Mouse (Mus musculus) heart, embryonic 16.5 days (tissue): ENCODE measurements around the gene Ofcc1. TPM values are rescaled to one million over a fixed set of nuclear protein-coding genes. Genes with fewer than 3 reads are reported as not detected.

ENCODE experiments used
- ATAC-seq: fragments of 200-750 bp; cut with Nextera tagmentation; replicated peaks from 2 replicates; pipeline ENCODE4 v1.8.0; 2017; ENCODE audit warnings: moderate number of reproducible peaks; ENCODE audit not compliant: insufficient read depth, low FRiP score; ENCODE audit errors: extremely low read depth
- H3K27ac ChIP-seq: fragments of 300-500 bp; sonication (generic); 2 replicates; pipeline ENCODE4 v1.5.1; 2014; ENCODE audit warnings: mild to moderate bottlenecking, low read length, control low read depth, moderate library complexity
- H3K27me3 ChIP-seq: fragments of 300-500 bp; sonication (generic); 2 replicates; pipeline ENCODE4 v1.6.1; 2014; ENCODE audit warnings: low read length, mixed read lengths; ENCODE audit not compliant: control insufficient read depth, insufficient read depth
- H3K36me3 ChIP-seq: fragments of 300-500 bp; sonication (generic); 2 replicates; pipeline ENCODE4 v1.6.1; 2014; ENCODE audit not compliant: control insufficient read depth, insufficient read depth
- H3K4me1 ChIP-seq: fragments of 300-500 bp; sonication (generic); 2 replicates; pipeline ENCODE4 v1.6.1; 2014; ENCODE audit warnings: low read length, mixed read lengths; ENCODE audit not compliant: control insufficient read depth, insufficient read depth
- H3K4me2 ChIP-seq: fragments of 300-500 bp; sonication (generic); 2 replicates; pipeline ENCODE4 v1.6.1; 2014; ENCODE audit warnings: low read depth, mild to moderate bottlenecking, control low read depth, low read length
- H3K4me3 ChIP-seq: fragments of 300-500 bp; sonication (generic); 2 replicates; pipeline ENCODE4 v1.5.1; 2014; ENCODE audit warnings: mild to moderate bottlenecking, control low read depth, low read length
- H3K9ac ChIP-seq: fragments of 300-500 bp; sonication (generic); 2 replicates; pipeline ENCODE4 v1.6.1; 2014; ENCODE audit warnings: low read length, control low read depth
- H3K9me3 ChIP-seq: fragments of 300-500 bp; sonication (generic); replicated peaks from 2 replicates; pipeline ENCODE4 v1.6.1; 2016; ENCODE audit warnings: low read length; ENCODE audit not compliant: control insufficient read depth
- WGBS: fragments of 180-500 bp; shearing (Covaris S2); extraction: QIAGEN DNeasy Blood & Tissue Kit; methylation state at CpG from one replicate; pipeline ENCODE4 v1.1.7; 2014; 5-methylcytosine and 5-hydroxymethylcytosine counted together
- polyA plus RNA-seq: library from polyadenylated mRNA; unstranded; fragments of >200 nt; fragmentation: Nextera tagmentation; extraction: Ambion mirVana; gene quantifications from 2 replicates; pipeline ENCODE4 v1.2.1, GENCODE M21; 2015

Gene Ofcc1
- polyA plus RNA-seq, 1 experiment from 2014 or later, result not detected

- H3K9ac ChIP-seq, result no peak overlapping the region
- H3K4me3 ChIP-seq, result no peak overlapping the region
- H3K4me1 ChIP-seq, result no peaks in the 10 kb centered on the region
- no peaks in the 10 kb centered on the region for H3K27me3 ChIP-seq
- ATAC-seq, result no peak
- H3K36me3 ChIP-seq, result no peaks in the 10 kb centered on the region
- H3K9me3 ChIP-seq, result no peaks in the 10 kb centered on the region
- no peak overlapping the region for H3K27ac ChIP-seq
- WGBS, result 90% methylated on average over 1 of the region's 1 CpGs
- no peak overlapping the region for H3K4me2 ChIP-seq
Observed at GRCm38 (mm10) chr13:40070004-40070403, 291.2 kb downstream of the Ofcc1 start.

GRCm38 (mm10) chr13:40061281-40061680 lies 300.0 kb downstream of the Ofcc1 start:
- Histone ChIP-seq H3K4me1 (no peaks in the 10 kb centered on the region), H3K4me3 (no peak overlapping the region), H3K9me3 (no peaks in the 10 kb centered on the region), H3K36me3 (no peaks in the 10 kb centered on the region), H3K4me2 (no peak overlapping the region), H3K27me3 (no peaks in the 10 kb centered on the region), H3K27ac (no peak overlapping the region), H3K9ac (no peak overlapping the region)
- 80% methylated on average over 5 of the region's 5 CpGs for whole genome bisulfite sequencing
- no peak for ATAC-seq

GRCm38 (mm10) chr13:40037881-40038280 lies 323.4 kb downstream of the Ofcc1 start:
- no peak for ATAC-seq
- H3K9me3 ChIP-seq, result no peaks in the 10 kb centered on the region
- H3K4me2 ChIP-seq, result no peak overlapping the region
- no peak overlapping the region for H3K4me3 ChIP-seq
- H3K9ac ChIP-seq, result no peak overlapping the region
- H3K27ac ChIP-seq, result no peak overlapping the region
- H3K36me3 ChIP-seq, result no peaks in the 10 kb centered on the region
- H3K27me3 ChIP-seq, result no peaks in the 10 kb centered on the region
- WGBS, result 85% methylated on average over 2 of the region's 2 CpGs
- H3K4me1 ChIP-seq, result no peaks in the 10 kb centered on the region

- no peaks in the 10 kb centered on the region for H3K27me3 ChIP-seq
- 80% methylated on average over 17 of the region's 17 CpGs for WGBS
- no peaks in the 10 kb centered on the region for H3K36me3 ChIP-seq
- no peak overlapping the region for H3K27ac ChIP-seq
- no peaks in the 10 kb centered on the region for H3K4me1 ChIP-seq
- no peak overlapping the region for H3K9ac ChIP-seq
- no peak for ATAC-seq
- no peak overlapping the region for H3K4me2 ChIP-seq
- H3K4me3 ChIP-seq, result no peak overlapping the region
- H3K9me3 ChIP-seq, result no peaks in the 10 kb centered on the region
Observed at GRCm38 (mm10) chr13:40036981-40037765, 324.1 kb downstream of the Ofcc1 start.

GRCm38 (mm10) chr13:40029426-40029825 lies 331.8 kb downstream of the Ofcc1 start:
- no peaks in the 10 kb centered on the region for H3K4me1 ChIP-seq
- 81% methylated on average over 1 of the region's 1 CpGs for WGBS
- no peaks in the 10 kb centered on the region for H3K27me3 ChIP-seq
- H3K27ac ChIP-seq, result no peak overlapping the region
- H3K9ac ChIP-seq, result no peak overlapping the region
- H3K4me2 ChIP-seq, result no peak overlapping the region
- no peak for ATAC-seq
- no peaks in the 10 kb centered on the region for H3K9me3 ChIP-seq
- H3K36me3 ChIP-seq, result no peaks in the 10 kb centered on the region
- H3K4me3 ChIP-seq, result no peak overlapping the region

GRCm38 (mm10) chr13:40028827-40029226 lies 332.4 kb downstream of the Ofcc1 start:
- H3K4me3 ChIP-seq, result no peak overlapping the region
- no peak overlapping the region for H3K4me2 ChIP-seq
- no peaks in the 10 kb centered on the region for H3K36me3 ChIP-seq
- no peaks in the 10 kb centered on the region for H3K27me3 ChIP-seq
- no peaks in the 10 kb centered on the region for H3K9me3 ChIP-seq
- H3K4me1 ChIP-seq, result no peaks in the 10 kb centered on the region
- no peak for ATAC-seq
- no peak overlapping the region for H3K27ac ChIP-seq
- WGBS, result 82% methylated on average over 4 of the region's 4 CpGs
- no peak overlapping the region for H3K9ac ChIP-seq

- H3K4me1 ChIP-seq, result no peaks in the 10 kb centered on the region
- H3K4me3 ChIP-seq, result no peak overlapping the region
- H3K4me2 ChIP-seq, result no peak overlapping the region
- no peaks in the 10 kb centered on the region for H3K36me3 ChIP-seq
- no peaks in the 10 kb centered on the region for H3K9me3 ChIP-seq
- H3K27ac ChIP-seq, result no peak overlapping the region
- no peak overlapping the region for H3K9ac ChIP-seq
- no peaks in the 10 kb centered on the region for H3K27me3 ChIP-seq
- 86% methylated on average over 4 of the region's 4 CpGs for WGBS
- ATAC-seq, result no peak
Observed at GRCm38 (mm10) chr13:40025816-40026215, 335.4 kb downstream of the Ofcc1 start.

GRCm38 (mm10) chr13:40023201-40023777 lies 338.0 kb downstream of the Ofcc1 start:
- H3K9ac ChIP-seq, result no peak overlapping the region
- H3K36me3 ChIP-seq, result no peaks in the 10 kb centered on the region
- no peaks in the 10 kb centered on the region for H3K9me3 ChIP-seq
- H3K4me1 ChIP-seq, result no peaks in the 10 kb centered on the region
- WGBS, result 83% methylated on average over 8 of the region's 8 CpGs
- H3K4me3 ChIP-seq, result no peak overlapping the region
- H3K4me2 ChIP-seq, result no peak overlapping the region
- ATAC-seq, result no peak
- H3K27ac ChIP-seq, result no peak overlapping the region
- no peaks in the 10 kb centered on the region for H3K27me3 ChIP-seq

GRCm38 (mm10) chr13:40022609-40023008 lies 338.6 kb downstream of the Ofcc1 start:
- WGBS, result 48% methylated on average over 1 of the region's 1 CpGs
- H3K9ac ChIP-seq, result no peak overlapping the region

More at GRCm38 (mm10) chr13:40022609-40023008, 338.6 kb downstream of the Ofcc1 start:
- no peak overlapping the region for H3K4me2 ChIP-seq
- no peak for ATAC-seq
- no peaks in the 10 kb centered on the region for H3K9me3 ChIP-seq
- H3K27me3 ChIP-seq, result no peaks in the 10 kb centered on the region
- no peak overlapping the region for H3K27ac ChIP-seq
- no peaks in the 10 kb centered on the region for H3K36me3 ChIP-seq
- H3K4me1 ChIP-seq, result no peaks in the 10 kb centered on the region
- no peak overlapping the region for H3K4me3 ChIP-seq
